Mouse (Mus musculus): ENCODE results near the gene Olfr61. TPM values are rescaled to one million over a fixed set of nuclear protein-coding genes. Genes with fewer than 3 reads are reported as not detected.
"Not testable (repeated sequence)": the region's sequence is repeated elsewhere in the genome, so short reads cannot be mapped to it uniquely, and the experiment has no call there.

Gene Olfr61
- polyA plus RNA-seq (2015; fragmentation: Nextera tagmentation; extraction: Ambion mirVana) = not detected in 2 replicates

- H3K4me3 ChIP-seq; ATAC-seq (ENCODE audit: insufficient number of reproducible peaks, insufficient read depth, low FRiP score, low TSS enrichment, low read depth); H3K36me3 ChIP-seq; H3K9ac ChIP-seq; H3K9me3 ChIP-seq; H3K4me1 ChIP-seq; H3K4me2 ChIP-seq; H3K27ac ChIP-seq; H3K27me3 ChIP-seq: not testable (repeated sequence)
- 84% methylated on average over 3 of the region's 3 CpGs for WGBS
Measured at GRCm38 (mm10) chr7:140628670-140629069, at the start of gene Olfr61. Gene Olfr61 (plus strand): TSS chr7:140628970.

GRCm38 (mm10) chr7:140600969-140601368 is 27.8 kb upstream of the Olfr61 start, which contains the start of gene Olfr46:
Gene Olfr46 (plus strand): TSS chr7:140601269.
- H3K27ac ChIP-seq; H3K9me3 ChIP-seq; H3K9ac ChIP-seq; H3K36me3 ChIP-seq; H3K4me1 ChIP-seq; H3K27me3 ChIP-seq; ATAC-seq (ENCODE audit: insufficient number of reproducible peaks, insufficient read depth, low FRiP score, low TSS enrichment, low read depth); H3K4me3 ChIP-seq; H3K4me2 ChIP-seq: not testable (repeated sequence)
- WGBS = 75% methylated on average over 2 of the region's 2 CpGs

DNA sequence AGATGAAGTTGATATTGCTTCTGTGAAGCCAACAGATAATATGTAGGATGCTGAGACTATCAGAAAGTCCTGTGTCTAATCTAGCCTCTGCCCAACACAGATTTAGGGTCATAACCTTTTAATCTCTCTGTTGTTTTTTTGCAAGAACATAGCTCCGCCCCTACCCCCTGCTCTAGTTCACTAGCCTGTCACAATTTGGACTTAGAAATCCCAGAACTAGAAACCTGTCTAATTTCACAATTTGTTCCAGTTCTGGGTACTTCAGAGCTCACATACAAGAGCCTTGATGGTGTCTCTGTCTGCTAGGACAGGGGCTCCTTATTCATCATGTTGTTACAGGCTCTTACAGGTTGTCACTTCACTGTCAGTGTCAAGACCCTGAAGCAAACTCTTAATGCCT is 1.8 kb downstream of the Olfr61 start:
- 61% methylated on average over 1 of the region's 1 CpGs for WGBS
- ATAC-seq (ENCODE audit: insufficient number of reproducible peaks, insufficient read depth, low FRiP score, low TSS enrichment, low read depth) = no peak

DNA sequence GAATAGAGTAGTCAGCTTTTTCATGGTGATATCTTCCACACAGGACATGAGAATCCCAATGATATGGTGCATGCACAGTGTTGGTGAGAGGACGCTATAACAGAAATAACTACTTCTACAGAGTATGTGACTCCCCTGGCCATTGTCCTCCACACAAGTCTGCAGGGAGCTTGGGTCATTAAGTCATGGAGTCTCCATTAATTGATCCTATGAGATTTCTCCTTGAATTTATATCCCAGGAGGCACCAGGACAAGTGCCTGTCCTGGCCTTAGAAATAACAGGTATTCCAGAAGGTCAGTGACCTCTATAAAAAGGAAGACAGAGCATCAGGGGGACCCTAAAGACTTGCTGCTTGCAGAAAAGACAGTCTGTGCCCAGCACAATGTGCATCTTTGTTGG is 17.4 kb downstream of the Olfr61 start, which contains the start of gene Olfr53:
Gene Olfr53, plus strand, starts transcription at position 301 of the 400 bp plus-strand sequence.
- Histone ChIP-seq H3K4me3 (no peak within 1 kb of the TSS), H3K4me1 (no peaks in the 10 kb centered on the region), H3K9me3 (no peaks in the 10 kb centered on the region), H3K27me3 (no peaks in the 10 kb centered on the region), H3K27ac (no peak within 1 kb of the TSS), H3K36me3 (no peaks in the 10 kb centered on the region), H3K9ac (no peak within 1 kb of the TSS), H3K4me2 (no peak within 1 kb of the TSS)
- WGBS = 79% methylated on average over 1 of the region's 1 CpGs
- no peak for ATAC-seq (ENCODE audit: insufficient number of reproducible peaks, insufficient read depth, low FRiP score, low TSS enrichment, low read depth)

More for the DNA sequence above, 1.8 kb downstream of the Olfr61 start:
- no peak overlapping the region for H3K27ac ChIP-seq
- H3K4me2 ChIP-seq = no peak overlapping the region
- H3K4me3 ChIP-seq = no peak overlapping the region
- H3K27me3 ChIP-seq = no peaks in the 10 kb centered on the region
- H3K9me3 ChIP-seq = no peaks in the 10 kb centered on the region
- H3K4me1 ChIP-seq = no peaks in the 10 kb centered on the region
- no peak overlapping the region for H3K9ac ChIP-seq
- H3K36me3 ChIP-seq = no peaks in the 10 kb centered on the region

GRCm38 (mm10) chr7:140659630-140660029 is 30.9 kb downstream of the Olfr61 start, which contains the start of gene Olfr539:
Gene Olfr539 (plus strand): TSS chr7:140659930.
- WGBS = 78% methylated on average over 4 of the region's 4 CpGs
- Histone ChIP-seq H3K27ac (no peak within 1 kb of the TSS), H3K9ac (no peak within 1 kb of the TSS), H3K36me3 (no peaks in the 10 kb centered on the region), H3K4me3 (no peak within 1 kb of the TSS), H3K4me1 (no peaks in the 10 kb centered on the region), H3K4me2 (no peak within 1 kb of the TSS), H3K9me3 (no peaks in the 10 kb centered on the region), H3K27me3 (no peaks in the 10 kb centered on the region)
- ATAC-seq (ENCODE audit: insufficient number of reproducible peaks, insufficient read depth, low FRiP score, low TSS enrichment, low read depth) = no peak

DNA sequence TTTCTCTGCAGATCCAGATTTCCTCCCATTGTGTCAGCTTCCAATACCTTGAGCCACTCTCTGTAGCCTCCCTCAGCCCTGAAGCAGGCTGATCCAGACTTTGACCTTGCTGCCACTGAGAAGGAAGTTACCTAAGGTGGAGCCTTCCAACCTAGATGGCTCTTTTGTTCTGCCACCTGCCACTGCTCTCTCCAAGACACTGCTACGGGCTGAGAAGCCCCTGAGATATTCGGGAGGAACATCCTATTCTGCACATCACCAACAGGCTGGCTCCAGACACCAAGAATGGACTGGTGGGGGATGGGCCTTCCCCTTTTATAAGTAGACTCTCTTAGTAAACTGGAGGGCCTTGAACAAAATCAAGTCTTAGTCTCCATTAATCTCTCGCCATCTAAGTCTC is 41.9 kb downstream of the Olfr61 start:
- H3K4me1 ChIP-seq; ATAC-seq (ENCODE audit: insufficient number of reproducible peaks, insufficient read depth, low FRiP score, low TSS enrichment, low read depth); H3K4me2 ChIP-seq; H3K9ac ChIP-seq; H3K9me3 ChIP-seq; H3K4me3 ChIP-seq; H3K27ac ChIP-seq; H3K36me3 ChIP-seq; H3K27me3 ChIP-seq: not testable (repeated sequence)
- 81% methylated on average over 3 of the region's 3 CpGs for WGBS

DNA sequence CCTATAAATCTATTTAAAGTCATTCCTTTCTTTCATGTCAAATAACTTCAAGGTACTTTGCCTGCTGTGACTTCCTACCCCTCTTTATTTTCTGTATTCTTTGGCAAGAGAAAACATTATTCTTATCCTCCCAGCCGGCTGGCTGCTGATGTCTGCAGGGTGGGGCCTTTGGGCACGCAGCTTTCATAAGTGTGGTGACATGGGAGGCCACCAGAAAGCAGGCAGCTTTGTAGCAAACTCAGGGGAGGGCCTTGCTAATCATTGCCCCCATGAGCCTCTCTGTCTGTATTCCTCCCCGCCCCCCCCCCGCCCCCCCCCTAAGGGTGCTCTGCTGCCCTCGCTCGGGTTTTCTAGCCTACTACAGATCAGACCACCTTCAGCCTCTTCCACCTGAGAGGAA is 47.1 kb downstream of the Olfr61 start:
- H3K27ac ChIP-seq = no peak overlapping the region
- peaks cover 4% of the 10 kb centered on the region for H3K9me3 ChIP-seq
- under 1% methylated on average over 4 of the region's 6 CpGs for WGBS
- peak overlapping the region; percentile 3; the same call in 1 of the 2 replicates for H3K4me2 ChIP-seq
- H3K36me3 ChIP-seq = no peaks in the 10 kb centered on the region
- no peak overlapping the region for H3K9ac ChIP-seq
- H3K27me3 ChIP-seq = peaks cover 4% of the 10 kb centered on the region; the same call in 1 of the 2 replicates
- no peak overlapping the region for H3K4me3 ChIP-seq
- no peak for ATAC-seq (ENCODE audit: insufficient number of reproducible peaks, insufficient read depth, low FRiP score, low TSS enrichment, low read depth)
- H3K4me1 ChIP-seq = no peaks in the 10 kb centered on the region

- H3K27me3 ChIP-seq; H3K27ac ChIP-seq; H3K4me1 ChIP-seq; H3K4me3 ChIP-seq; H3K9me3 ChIP-seq; H3K9ac ChIP-seq; H3K36me3 ChIP-seq; H3K4me2 ChIP-seq; ATAC-seq (ENCODE audit: insufficient number of reproducible peaks, insufficient read depth, low FRiP score, low TSS enrichment, low read depth): not testable (repeated sequence)
- WGBS = 66% methylated on average over 4 of the region's 4 CpGs
Measured at GRCm38 (mm10) chr7:140679591-140679990, 50.8 kb downstream of the Olfr61 start.

DNA sequence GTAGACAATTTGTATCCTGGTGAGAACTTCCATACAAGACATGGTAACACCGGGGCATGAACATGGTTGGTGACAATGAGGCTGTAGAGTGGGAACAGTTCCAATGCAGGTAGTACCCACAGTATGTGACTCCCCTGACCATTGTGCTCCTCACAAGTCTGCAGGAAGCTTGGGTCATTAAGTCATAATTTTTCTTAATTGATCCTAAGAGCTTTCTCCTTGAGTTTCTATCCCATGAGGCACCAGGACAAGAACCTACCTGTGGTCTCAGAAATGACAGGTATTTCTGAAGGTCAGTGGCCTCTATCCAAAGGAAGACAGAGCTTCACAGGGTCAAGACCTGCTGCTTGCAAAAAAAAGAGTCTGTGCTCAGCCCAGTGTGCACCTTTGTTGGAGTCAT is 52.9 kb downstream of the Olfr61 start, which contains the start of gene Olfr45:
Gene Olfr45, plus strand, starts transcription at position 301 of the 400 bp plus-strand sequence.
- H3K9ac ChIP-seq = no peak within 1 kb of the TSS
- 96% methylated on average over 1 of the region's 1 CpGs for WGBS
- no peaks in the 10 kb centered on the region for H3K36me3 ChIP-seq
- H3K9me3 ChIP-seq = peaks cover 4% of the 10 kb centered on the region
- no peaks in the 10 kb centered on the region for H3K27me3 ChIP-seq
- ATAC-seq (ENCODE audit: insufficient number of reproducible peaks, insufficient read depth, low FRiP score, low TSS enrichment, low read depth) = no peak
- no peak within 1 kb of the TSS for H3K4me2 ChIP-seq
- no peaks in the 10 kb centered on the region for H3K4me1 ChIP-seq
- no peak within 1 kb of the TSS for H3K4me3 ChIP-seq
- H3K27ac ChIP-seq = no peak within 1 kb of the TSS

Other genes starting within 250 kb of the Olfr61 start
- not detected in 2 replicates for gene Olfr531, start 226.1 kb upstream of the Olfr61 start, polyA plus RNA-seq (2015; fragmentation: Nextera tagmentation; extraction: Ambion mirVana)
- gene Olfr532, start 207.3 kb upstream of the Olfr61 start, polyA plus RNA-seq (2015; fragmentation: Nextera tagmentation; extraction: Ambion mirVana) = not detected in 2 replicates
- not detected in 2 replicates for gene Olfr533, start 165.6 kb upstream of the Olfr61 start, polyA plus RNA-seq (2015; fragmentation: Nextera tagmentation; extraction: Ambion mirVana)
- gene Olfr535, start 144.8 kb upstream of the Olfr61 start, polyA plus RNA-seq (2015; fragmentation: Nextera tagmentation; extraction: Ambion mirVana) = not detected in 2 replicates
- not detected in 2 replicates for gene Olfr536, start 121.6 kb upstream of the Olfr61 start, polyA plus RNA-seq (2015; fragmentation: Nextera tagmentation; extraction: Ambion mirVana)
- gene Olfr538, start 61.1 kb upstream of the Olfr61 start, polyA plus RNA-seq (2015; fragmentation: Nextera tagmentation; extraction: Ambion mirVana) = not detected in 2 replicates
- not detected in 2 replicates for gene Olfr46, start 27.7 kb upstream of the Olfr61 start, polyA plus RNA-seq (2015; fragmentation: Nextera tagmentation; extraction: Ambion mirVana)
- gene Olfr53, start 17.5 kb downstream of the Olfr61 start, polyA plus RNA-seq (2015; fragmentation: Nextera tagmentation; extraction: Ambion mirVana) = not detected in 2 replicates
- gene Olfr539, start 31.0 kb downstream of the Olfr61 start, polyA plus RNA-seq (2015; fragmentation: Nextera tagmentation; extraction: Ambion mirVana) = 0.01 and 0.03 TPM in 2 replicates
- not detected in 2 replicates for gene Olfr45, start 53.0 kb downstream of the Olfr61 start, polyA plus RNA-seq (2015; fragmentation: Nextera tagmentation; extraction: Ambion mirVana)
- gene Olfr541, start 68.3 kb downstream of the Olfr61 start, polyA plus RNA-seq (2015; fragmentation: Nextera tagmentation; extraction: Ambion mirVana) = 0.15 TPM in 1 of 2 replicates, not detected in the other
- not detected in 2 replicates for gene Cyp2e1, start 134.8 kb downstream of the Olfr61 start, polyA plus RNA-seq (2015; fragmentation: Nextera tagmentation; extraction: Ambion mirVana)
- gene Syce1, start 158.9 kb downstream of the Olfr61 start, polyA plus RNA-seq (2015; fragmentation: Nextera tagmentation; extraction: Ambion mirVana) = 0.23 TPM in 1 of 2 replicates, not detected in the other
- 1.7 and 2.1 TPM in 2 replicates for gene Zfp941, start 193.2 kb downstream of the Olfr61 start, polyA plus RNA-seq (2015; fragmentation: Nextera tagmentation; extraction: Ambion mirVana)
- 4.2 and 5.3 TPM in 2 replicates for gene Urah, start 206.0 kb downstream of the Olfr61 start, polyA plus RNA-seq (2015; fragmentation: Nextera tagmentation; extraction: Ambion mirVana)
- not detected in 2 replicates for gene Scgb1c1, start 216.6 kb downstream of the Olfr61 start, polyA plus RNA-seq (2015; fragmentation: Nextera tagmentation; extraction: Ambion mirVana)
- gene Odf3, start 218.8 kb downstream of the Olfr61 start, polyA plus RNA-seq (2015; fragmentation: Nextera tagmentation; extraction: Ambion mirVana) = 0.25 TPM in 1 of 2 replicates, not detected in the other
- gene Gm45785, start 227.4 kb downstream of the Olfr61 start, polyA plus RNA-seq (2015; fragmentation: Nextera tagmentation; extraction: Ambion mirVana) = not detected in 2 replicates
- gene Ric8a, start 228.0 kb downstream of the Olfr61 start, polyA plus RNA-seq (2015; fragmentation: Nextera tagmentation; extraction: Ambion mirVana) = 72.4 and 72.6 TPM in 2 replicates
- gene Bet1l, start 228.6 kb downstream of the Olfr61 start, polyA plus RNA-seq (2015; fragmentation: Nextera tagmentation; extraction: Ambion mirVana) = 56.4 and 68.1 TPM in 2 replicates

Measured in embryonic facial prominence, embryonic 13.5 days (tissue).